Mouse (Mus musculus) liver, postnatal 0 days (tissue): ENCODE measurements around the gene a. TPM values are rescaled to one million over a fixed set of nuclear protein-coding genes. Genes with fewer than 3 reads are reported as not detected.

Experiments
- ATAC-seq: fragments of 200-750 bp; cut with Nextera tagmentation; 2 replicates; pipeline ENCODE4 v1.8.0; 2017; ENCODE audit warnings: mild to moderate bottlenecking, moderate library complexity
- DNase-seq: peaks from one replicate; pipeline ENCODE4 v3.0.0-alpha.2; 2016
- H3K27ac ChIP-seq: fragments of 300-500 bp; sonication (generic); 2 replicates; pipeline ENCODE4 v1.5.1; 2014; ENCODE audit warnings: antibody characterized with exemption, moderate library complexity, mild to moderate bottlenecking, low read depth
- H3K27me3 ChIP-seq: fragments of 300-500 bp; sonication (generic); 2 replicates; pipeline ENCODE4 v1.6.1; 2014; ENCODE audit warnings: low read length, control low read depth, mixed read lengths; ENCODE audit not compliant: insufficient read depth
- H3K36me3 ChIP-seq: fragments of 300-500 bp; sonication (generic); replicated peaks from 2 replicates; pipeline ENCODE4 v1.6.1; 2014; ENCODE audit warnings: mild to moderate bottlenecking, control low read depth, low read length, moderate library complexity, mixed read lengths; ENCODE audit not compliant: insufficient read depth
- H3K4me1 ChIP-seq: fragments of 300-500 bp; sonication (generic); 2 replicates; pipeline ENCODE4 v1.6.1; 2014; ENCODE audit warnings: antibody characterized with exemption, mild to moderate bottlenecking, control low read depth; ENCODE audit not compliant: insufficient read depth
- H3K4me2 ChIP-seq: fragments of 300-500 bp; sonication (generic); 2 replicates; pipeline ENCODE4 v1.6.1; 2014; ENCODE audit warnings: low read depth, mild to moderate bottlenecking, low read length, moderate library complexity, mixed read lengths
- H3K4me3 ChIP-seq: fragments of 300-500 bp; sonication (generic); 2 replicates; pipeline ENCODE4 v1.5.1; 2014; ENCODE audit warnings: low read depth, low read length
- H3K9ac ChIP-seq: fragments of 300-500 bp; sonication (generic); replicated peaks from 2 replicates; pipeline ENCODE4 v1.6.1; 2014; ENCODE audit warnings: mild to moderate bottlenecking, moderate library complexity
- H3K9me3 ChIP-seq: fragments of 300-500 bp; sonication (generic); 2 replicates; pipeline ENCODE4 v1.6.1; 2016; ENCODE audit warnings: mild to moderate bottlenecking, control low read depth, low read length, mixed read lengths
- CTCF ChIP-seq: sonication (generic); IDR thresholded peaks from 2 replicates; pipeline ENCODE4 v1.5.1; 2016; ENCODE audit warnings: antibody characterized with exemption, low read depth
- EP300 ChIP-seq: IDR thresholded peaks from 2 replicates; pipeline ENCODE4 v1.6.1; 2016; ENCODE audit warnings: antibody characterized with exemption, low read depth, mild to moderate bottlenecking
- WGBS: fragments of 180-500 bp; shearing (Covaris S2); extraction: QIAGEN DNeasy Blood & Tissue Kit; methylation state at CpG from one replicate; pipeline ENCODE4 v1.1.7; 2014; ENCODE audit not compliant: insufficient replicate concordance; 5-methylcytosine and 5-hydroxymethylcytosine counted together
- polyA plus RNA-seq: library from polyadenylated mRNA; unstranded; fragments of >200 nt; fragmentation: Nextera tagmentation; extraction: Ambion mirVana; gene quantifications from 2 replicates; pipeline ENCODE4 v1.2.1, GENCODE M21; 2015

a gene
- polyA plus RNA-seq, 1 experiment from 2014 or later: not detected

- 79% methylated on average over 11 of the region's 11 CpGs for WGBS
Observed at GRCm38 (mm10) chr2:154786776-154787175, 4.4 kb upstream of the a start.

GRCm38 (mm10) chr2:154789381-154789780 lies 1.8 kb upstream of the a start:
- no peaks in the 10 kb centered on the region for H3K27me3 ChIP-seq
- H3K4me3 ChIP-seq: no peak overlapping the region
- 0 out of 2 replicates have a peak, but pooled peaks cover 4% of the 10 kb centered on the region for H3K36me3 ChIP-seq
- H3K4me2 ChIP-seq: peak overlapping the region; percentile 66; the same call in 1 of the 2 replicates
- H3K9me3 ChIP-seq: no peaks in the 10 kb centered on the region
- no peak overlapping the region for H3K9ac ChIP-seq
- 72% methylated on average over 6 of the region's 6 CpGs for WGBS
- H3K4me1 ChIP-seq: peaks cover 44% of the 10 kb centered on the region
- DNase-seq (no peak), ATAC-seq (no peak)
- TF ChIP-seq EP300: no peak
- 0 out of 2 replicates have a peak overlapping the region, but pooled peaks have one; percentile 76 for H3K27ac ChIP-seq

More at GRCm38 (mm10) chr2:154786776-154787175, 4.4 kb upstream of the a start:
- H3K27me3 ChIP-seq: no peaks in the 10 kb centered on the region
- DNase-seq (no peak), ATAC-seq (no peak)
- H3K36me3 ChIP-seq: no peaks in the 10 kb centered on the region
- no peaks in the 10 kb centered on the region for H3K9me3 ChIP-seq
- H3K27ac ChIP-seq: peak overlapping the region; percentile 76
- no peak overlapping the region for H3K9ac ChIP-seq
- H3K4me3 ChIP-seq: no peak overlapping the region
- peaks cover 27% of the 10 kb centered on the region for H3K4me1 ChIP-seq
- H3K4me2 ChIP-seq: peak overlapping the region; percentile 40; the same call in 1 of the 2 replicates
- TF ChIP-seq EP300 (no peak), CTCF (no peak)

GRCm38 (mm10) chr2:154789977-154790655 lies 1.1 kb upstream of the a start:
- DNase-seq (no peak), ATAC-seq (no peak)
- Histone ChIP-seq H3K4me3 (peak overlapping the region; percentile 87), H3K27me3 (no peaks in the 10 kb centered on the region), H3K4me1 (peaks cover 51% of the 10 kb centered on the region), H3K9ac (peak overlapping the region; percentile 61), H3K36me3 (peaks cover 4% of the 10 kb centered on the region; the same call in 1 of the 2 replicates), H3K9me3 (no peaks in the 10 kb centered on the region), H3K27ac (peak overlapping the region; percentile 76), H3K4me2 (peak overlapping the region; percentile 66)
- no peak for TF ChIP-seq CTCF
- no peak for TF ChIP-seq EP300
- 15% methylated on average over 14 of the region's 14 CpGs for WGBS

GRCm38 (mm10) chr2:154791661-154792642 lies 750 bp downstream of the a start:
- Histone ChIP-seq H3K27me3 (no peaks in the 10 kb centered on the region), H3K4me1 (peaks cover 36% of the 10 kb centered on the region), H3K9ac (peak overlapping the region; percentile 97), H3K36me3 (peaks cover 8% of the 10 kb centered on the region; the same call in 1 of the 2 replicates), H3K9me3 (no peaks in the 10 kb centered on the region), H3K4me3 (peak overlapping the region; percentile 87), H3K27ac (peak overlapping the region; percentile 99), H3K4me2 (peak overlapping the region; percentile 66)
- WGBS: under 1% methylated on average over 57 of the region's 67 CpGs
- DNase-seq (peak; percentile 87), ATAC-seq (peak; percentile 32)
- TF ChIP-seq CTCF: no peak
- no peak for TF ChIP-seq EP300

- no peaks in the 10 kb centered on the region; the same call in 1 of the 2 replicates for H3K36me3 ChIP-seq
- 97% methylated on average over 1 of the region's 1 CpGs for WGBS
- H3K27ac ChIP-seq: no peak overlapping the region
- no peak for DNase-seq
- H3K27me3 ChIP-seq: no peaks in the 10 kb centered on the region
- no peak overlapping the region for H3K4me2 ChIP-seq
- H3K9ac ChIP-seq: no peak overlapping the region
- H3K4me3 ChIP-seq: no peak overlapping the region
- TF ChIP-seq CTCF (no peak), EP300 (no peak)
- peaks cover 16% of the 10 kb centered on the region for H3K4me1 ChIP-seq
- H3K9me3 ChIP-seq: no peaks in the 10 kb centered on the region
- ATAC-seq: no peak
Observed at GRCm38 (mm10) chr2:154803372-154803771, 12.2 kb downstream of the a start.

GRCm38 (mm10) chr2:154803845-154804244 lies 12.6 kb downstream of the a start:
- Histone ChIP-seq H3K27ac (no peak overlapping the region), H3K4me3 (no peak overlapping the region), H3K36me3 (no peaks in the 10 kb centered on the region; the same call in 1 of the 2 replicates), H3K9me3 (no peaks in the 10 kb centered on the region), H3K4me2 (no peak overlapping the region), H3K9ac (no peak overlapping the region), H3K27me3 (no peaks in the 10 kb centered on the region), H3K4me1 (peaks cover 14% of the 10 kb centered on the region)
- 69% methylated on average over 4 of the region's 4 CpGs for WGBS
- ATAC-seq (no peak), DNase-seq (no peak)
- 0 out of 2 replicates have a peak, but pooled peaks have one; percentile 14 for TF ChIP-seq EP300
- no peak for TF ChIP-seq CTCF
